16 mouse cellular contexts compared by ENCODE assay signal in genomic region chr9:56549774-56550173, GRCm38 (mm10).
A peak's percentile ranks its signal among the peaks of the same experiment; 100 is the strongest.
DNase-seq lines count a peak whose midpoint lies in the region; ATAC-seq and TF ChIP-seq lines count a peak whose summit lies in the region.
"Had no signal": no experiment of that assay in that cellular context is flagged by ENCODE, and none has a peak within 500 bp of the region (broad histone marks: within the 10 kb centered on the region; RNA-seq: fewer than 3 reads in every experiment).

No protein-coding gene starts in this region.

- peak; percentile 47 to 54 for DNase-seq in heart, adult 2 months
- DNase-seq in urinary bladder, postnatal 36 days (ENCODE audit: low spot score in 2 of 2): peak; percentile 52 to 67
- DNase-seq in urinary bladder, adult 2 months (ENCODE audit: low spot score): no peak
- peak; percentile 29 to 38 for DNase-seq in heart, postnatal 36 days
- DNase-seq in layer of hippocampus, postnatal 14 days (ENCODE audit: low spot score in 2 of 2): no peak
- no peak for DNase-seq in liver
- DNase-seq: cerebellum, adult 11 months; cerebellum, postnatal 25 days; midbrain, embryonic 14.5 days; right cerebral cortex, adult 18-20 months had no signal

- peak overlapping the region; percentile 28; the same call in 1 of the 2 replicates for H3K9ac ChIP-seq in heart, adult 2 months (ENCODE audit: low read depth, low read length)
- no peak overlapping the region for H3K9ac ChIP-seq in heart, embryonic 12.5 days
- H3K9ac ChIP-seq: forebrain, embryonic 12.5 days; hindbrain, embryonic 13.5 days; intestine, embryonic 15.5 days; kidney, embryonic 15.5 days; liver, embryonic 14.5 days had no signal

- WGBS in heart, adult 2 months: 37% methylated on average over 8 of the region's 8 CpGs
- WGBS in heart, embryonic 12.5 days: 42% methylated on average over 8 of the region's 8 CpGs

- TF ChIP-seq POLR2A in heart, adult 2 months (IDR thresholded peaks at IDR 0.05; ENCODE audit: insufficient read depth, low read depth, low read length): no peak

- no peak overlapping the region for H3K4me2 ChIP-seq in heart, embryonic 12.5 days
- H3K4me2 ChIP-seq: forebrain, embryonic 12.5 days; hindbrain, embryonic 13.5 days; intestine, embryonic 15.5 days; kidney, embryonic 15.5 days had no signal

- peak; percentile 15; the same call in 1 of the 2 replicates for TF ChIP-seq CTCF in heart, adult 2 months (IDR thresholded peaks at IDR 0.05)

- peak overlapping the region; percentile 59 for H3K27ac ChIP-seq in heart, adult 2 months
- no peak overlapping the region for H3K27ac ChIP-seq in heart, embryonic 12.5 days (ENCODE audit: poor library complexity, severe bottlenecking)
- H3K27ac ChIP-seq: forebrain, embryonic 12.5 days; hindbrain, embryonic 13.5 days; intestine, embryonic 15.5 days; kidney, embryonic 15.5 days; liver, embryonic 14.5 days had no signal

- no peaks in the 10 kb centered on the region for H3K27me3 ChIP-seq in heart, adult 2 months (ENCODE audit: control insufficient read depth, insufficient read depth, low read length)
- H3K27me3 ChIP-seq in heart, embryonic 12.5 days (replicated peaks): no peaks in the 10 kb centered on the region
- H3K27me3 ChIP-seq: intestine, embryonic 15.5 days; kidney, embryonic 15.5 days had no signal

- ATAC-seq in heart, embryonic 12.5 days (ENCODE audit: insufficient number of reproducible peaks, low FRiP score): no peak
- ATAC-seq: intestine, embryonic 15.5 days had no signal

- no peak overlapping the region for H3K4me3 ChIP-seq in heart, adult 2 months
- H3K4me3 ChIP-seq in heart, embryonic 12.5 days: no peak overlapping the region
- H3K4me3 ChIP-seq: forebrain, embryonic 12.5 days; hindbrain, embryonic 13.5 days; intestine, embryonic 15.5 days; kidney, embryonic 15.5 days had no signal

- intact Hi-C loops in heart, adult 2 months (cut with DNase I): loop anchor here (2.0 kb wide), 1 partner anchor 33 kb away; no protein-coding TSS in a partner anchor
- intact Hi-C loops in heart, postnatal 36 days (cut with DNase I): loop anchor here (10.0 kb wide), 1 partner anchor 525 kb away; no protein-coding TSS in a partner anchor

- H3K9me3 ChIP-seq in heart, embryonic 12.5 days (replicated peaks): no peaks in the 10 kb centered on the region
- H3K9me3 ChIP-seq: forebrain, embryonic 12.5 days; hindbrain, embryonic 13.5 days; intestine, embryonic 15.5 days; kidney, embryonic 15.5 days had no signal

- no peaks in the 10 kb centered on the region for H3K36me3 ChIP-seq in heart, adult 2 months (ENCODE audit: control insufficient read depth, insufficient read depth, low read length)
- no peaks in the 10 kb centered on the region for H3K36me3 ChIP-seq in heart, embryonic 12.5 days
- H3K36me3 ChIP-seq: forebrain, embryonic 12.5 days; hindbrain, embryonic 13.5 days; intestine, embryonic 15.5 days; kidney, embryonic 15.5 days had no signal

- TF ChIP-seq EP300 in heart, adult 2 months (IDR thresholded peaks at IDR 0.05; ENCODE audit: insufficient read depth, low read depth, low read length): no peak

- H3K79me2 ChIP-seq in heart, adult 2 months (replicated peaks; ENCODE audit: control insufficient read depth, insufficient read depth, low read length): no peaks in the 10 kb centered on the region

- peaks cover 24% of the 10 kb centered on the region for H3K4me1 ChIP-seq in heart, adult 2 months (ENCODE audit: control insufficient read depth, insufficient read depth, low read length)
- H3K4me1 ChIP-seq in heart, embryonic 12.5 days (replicated peaks): peaks cover 55% of the 10 kb centered on the region

Comparison
In these comparisons a context has a peak if more than half of its experiments do, and no peak if none do; other contexts are left out.
1. DNase-seq: peak in heart, adult 2 months (2 of 2), urinary bladder, postnatal 36 days (2 of 2) and heart, postnatal 36 days (2 of 2); none in urinary bladder, adult 2 months (single experiment), layer of hippocampus, postnatal 14 days (0 of 2) and liver (single experiment).